Mouse (Mus musculus) frontal cortex, postnatal 10 days (tissue): ENCODE results near the gene Fcrl5.
A peak's percentile ranks its signal among the peaks of the same experiment; 100 is the strongest.

Experiments
- DNase-seq, 2 experiments: peaks; one replicate each; pipeline ENCODE4 v3.0.0; 2022; ENCODE audit warnings: low spot score in 2 of 2, mixed read lengths in 1 of 2

The Fcrl5 gene

GRCm38 (mm10) chr3:87500088-87501055, 64.8 kb downstream of the Fcrl5 start:
- DNase-seq, result no peak

GRCm38 (mm10) chr3:87501151-87501550, 65.6 kb downstream of the Fcrl5 start:
- no peak for DNase-seq

- no peak for DNase-seq
Observed at GRCm38 (mm10) chr3:87502771-87503170, 67.2 kb downstream of the Fcrl5 start.

GRCm38 (mm10) chr3:87504330-87504729, 68.8 kb downstream of the Fcrl5 start:
- DNase-seq, result peak in 1 of 2 experiments; percentile 31

GRCm38 (mm10) chr3:87504749-87505425, 69.3 kb downstream of the Fcrl5 start:
- DNase-seq, result no peak

GRCm38 (mm10) chr3:87506456-87507416, 71.2 kb downstream of the Fcrl5 start:
- no peak for DNase-seq

GRCm38 (mm10) chr3:87508205-87508901, 72.8 kb downstream of the Fcrl5 start:
- peak; percentile 53 to 75 for DNase-seq

GRCm38 (mm10) chr3:87509061-87509460, 73.5 kb downstream of the Fcrl5 start:
- no peak for DNase-seq

- no peak for DNase-seq
Observed at GRCm38 (mm10) chr3:87510832-87511231, 75.3 kb downstream of the Fcrl5 start.

GRCm38 (mm10) chr3:87511971-87512765, 76.6 kb downstream of the Fcrl5 start:
- no peak for DNase-seq

GRCm38 (mm10) chr3:87515567-87516081, 80.1 kb downstream of the Fcrl5 start:
- DNase-seq, result no peak

GRCm38 (mm10) chr3:87518425-87518824, 82.9 kb downstream of the Fcrl5 start:
- DNase-seq, result no peak

- DNase-seq, result no peak
Observed at GRCm38 (mm10) chr3:87521126-87521525, 85.6 kb downstream of the Fcrl5 start.

GRCm38 (mm10) chr3:87521833-87522232, 86.3 kb downstream of the Fcrl5 start:
- no peak for DNase-seq

GRCm38 (mm10) chr3:87523701-87524100, 88.1 kb downstream of the Fcrl5 start:
- DNase-seq, result no peak

- peak; percentile 83 to 89 for DNase-seq
Observed at GRCm38 (mm10) chr3:87525043-87525836, 89.7 kb downstream of the Fcrl5 start, which contains the start of gene Etv3. TSS of gene Etv3 (plus strand) at chr3:87525407.

GRCm38 (mm10) chr3:87525837-87526570, 90.4 kb downstream of the Fcrl5 start:
- DNase-seq, result no peak

GRCm38 (mm10) chr3:87527139-87527538, 91.6 kb downstream of the Fcrl5 start:
- DNase-seq, result no peak
